Mouse (Mus musculus) right cerebral cortex, postnatal 10 days (tissue): Measurements from ENCODE around the gene Ccdc60.
"Not testable (repeated sequence)": the region's sequence is repeated elsewhere in the genome, so short reads cannot be mapped to it uniquely, and the experiment has no call there.

Experiments used
- DNase-seq, 2 experiments: peaks; one replicate each; pipeline ENCODE4 v3.0.0; 2021; ENCODE audit warnings: low spot score in 2 of 2

Ccdc60 gene

DNA sequence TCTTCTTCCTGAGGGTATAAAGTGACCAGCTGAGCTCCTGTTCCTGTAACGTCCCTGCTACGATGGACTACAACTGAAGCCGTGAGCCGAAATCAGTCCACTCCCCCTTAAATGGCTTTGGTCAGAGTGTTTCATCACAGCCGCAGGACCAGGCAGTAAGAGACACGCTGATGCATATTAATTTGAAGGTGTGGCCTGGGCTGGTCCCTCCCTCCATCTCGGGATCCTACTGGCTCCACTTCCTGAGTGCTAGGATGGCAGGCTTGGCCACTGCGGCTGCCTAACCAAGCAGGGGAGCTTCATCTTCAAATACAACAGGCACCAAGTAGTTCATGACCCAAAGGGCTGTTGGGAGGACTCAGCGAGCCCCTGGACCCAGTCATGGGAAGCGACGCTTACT lies 94.3 kb downstream of the Ccdc60 start:
- DNase-seq: no peak

DNA sequence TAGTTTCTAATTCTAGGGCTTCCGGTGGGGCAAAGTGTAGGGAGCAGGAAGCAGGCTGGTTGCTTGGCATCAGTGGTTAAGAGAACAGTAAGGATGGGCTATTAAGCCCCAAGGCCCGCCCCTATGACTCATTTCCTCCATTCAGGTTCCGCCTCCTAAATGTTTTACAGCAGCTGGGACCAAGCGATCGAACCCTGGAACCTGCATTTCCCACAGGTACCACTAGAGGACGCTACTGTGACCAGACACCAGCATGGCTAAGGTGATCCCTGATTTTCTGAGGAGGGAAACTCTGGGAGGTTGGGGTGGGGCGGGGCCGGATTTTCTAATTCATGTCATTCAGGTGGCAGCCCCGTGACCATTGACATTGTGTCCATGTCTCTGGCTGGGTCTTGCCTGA lies 96.1 kb downstream of the Ccdc60 start:
- DNase-seq: no peak

DNA sequence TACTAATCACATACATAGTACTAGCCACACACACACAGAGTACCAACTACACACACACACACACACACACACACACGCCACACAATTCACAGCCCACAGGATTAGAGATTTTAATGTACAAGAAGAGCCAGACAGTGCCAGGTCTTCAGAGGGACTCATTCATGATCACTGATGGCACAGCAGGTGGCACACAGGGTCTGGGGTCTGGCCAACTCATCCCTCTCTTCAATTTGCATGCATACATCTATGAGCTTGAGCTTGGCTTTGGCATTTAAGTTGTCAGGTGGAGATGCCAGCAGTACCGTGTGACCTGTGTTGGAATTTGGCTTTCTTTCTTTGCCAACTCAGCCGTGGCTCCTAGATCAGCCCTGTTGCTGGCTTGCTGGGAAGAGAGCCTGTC lies 97.2 kb downstream of the Ccdc60 start:
- DNase-seq: no peak

DNA sequence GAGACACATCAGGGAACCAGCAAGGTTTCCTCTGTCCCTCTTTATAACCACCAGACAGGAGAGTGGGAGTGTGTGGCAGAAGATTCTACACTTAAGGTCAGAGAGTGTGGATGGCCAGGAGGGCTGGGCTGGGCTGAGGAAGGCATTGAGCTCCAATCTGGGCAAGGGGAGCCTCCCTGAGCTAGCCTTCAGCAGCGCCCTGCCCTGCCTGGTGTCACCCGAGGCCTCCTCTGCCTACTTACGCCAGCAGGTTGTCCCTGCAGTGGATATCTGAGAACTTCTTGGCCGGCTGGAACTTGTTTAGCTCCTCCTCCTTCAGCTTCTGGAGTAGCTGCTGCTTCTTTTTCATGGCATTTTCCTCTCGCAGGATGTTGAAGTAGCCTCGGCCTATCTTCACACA lies 99.0 kb downstream of the Ccdc60 start:
- DNase-seq: no peak

DNA sequence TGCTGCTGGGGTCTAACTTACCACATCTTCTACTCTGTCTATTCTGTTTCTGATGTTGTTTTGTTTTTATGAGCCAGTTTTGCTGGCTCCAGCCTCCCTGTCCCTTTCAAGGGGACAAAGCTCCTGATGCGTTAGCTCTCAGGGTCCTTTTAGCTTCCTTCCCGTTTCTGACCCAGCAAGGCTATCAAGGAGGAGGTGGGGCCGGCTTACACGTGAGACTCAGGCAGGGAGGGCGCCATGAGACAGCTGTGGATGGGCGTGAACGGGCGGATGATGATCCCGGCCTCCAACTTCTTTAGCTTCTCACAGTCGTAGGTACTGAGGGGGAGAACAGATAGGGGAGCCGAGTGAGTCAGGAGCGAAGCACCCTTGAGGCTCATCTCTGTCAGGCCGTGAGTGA lies 108.2 kb downstream of the Ccdc60 start:
- no peak for DNase-seq

DNA sequence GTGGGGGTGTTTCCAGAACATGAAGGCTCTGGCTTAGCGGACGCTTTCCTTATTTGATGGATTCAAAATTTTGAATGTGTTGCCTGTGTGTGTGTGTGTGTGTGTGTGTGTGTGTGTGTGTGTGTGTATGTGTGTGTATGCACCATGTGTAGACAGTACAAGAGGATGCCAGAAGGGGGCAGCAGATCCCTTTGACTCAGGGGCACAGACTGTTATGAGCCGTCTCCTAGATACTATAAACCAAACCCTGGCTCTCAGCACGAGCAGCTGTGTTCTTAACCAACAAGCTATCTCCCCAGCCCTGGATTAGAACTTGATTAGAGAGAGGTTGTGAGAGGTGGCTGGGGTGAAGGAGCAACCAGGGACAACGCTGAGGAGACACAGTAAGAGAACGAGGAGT lies 117.1 kb downstream of the Ccdc60 start:
- no peak for DNase-seq

DNA sequence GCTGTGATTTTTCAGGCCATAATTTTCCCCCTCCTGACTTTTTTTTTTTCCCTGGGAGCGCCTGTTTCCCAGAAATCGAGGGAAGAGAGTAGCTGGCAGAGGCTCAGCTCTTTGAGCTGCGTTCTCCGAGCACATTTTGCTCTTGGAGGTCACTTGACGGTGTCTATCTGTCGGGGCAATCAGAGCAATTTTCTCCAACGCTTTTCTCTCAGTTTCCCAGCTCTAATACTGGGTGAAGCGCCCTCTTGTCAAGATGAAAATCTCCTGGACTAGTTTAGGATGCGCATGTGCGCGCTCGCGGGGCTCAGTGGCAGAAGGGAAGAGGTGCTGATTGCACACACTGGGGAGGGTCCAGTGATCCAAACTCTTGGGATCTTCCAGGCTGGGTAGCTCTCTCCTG lies 121.8 kb downstream of the Ccdc60 start:
- no peak for DNase-seq

DNA sequence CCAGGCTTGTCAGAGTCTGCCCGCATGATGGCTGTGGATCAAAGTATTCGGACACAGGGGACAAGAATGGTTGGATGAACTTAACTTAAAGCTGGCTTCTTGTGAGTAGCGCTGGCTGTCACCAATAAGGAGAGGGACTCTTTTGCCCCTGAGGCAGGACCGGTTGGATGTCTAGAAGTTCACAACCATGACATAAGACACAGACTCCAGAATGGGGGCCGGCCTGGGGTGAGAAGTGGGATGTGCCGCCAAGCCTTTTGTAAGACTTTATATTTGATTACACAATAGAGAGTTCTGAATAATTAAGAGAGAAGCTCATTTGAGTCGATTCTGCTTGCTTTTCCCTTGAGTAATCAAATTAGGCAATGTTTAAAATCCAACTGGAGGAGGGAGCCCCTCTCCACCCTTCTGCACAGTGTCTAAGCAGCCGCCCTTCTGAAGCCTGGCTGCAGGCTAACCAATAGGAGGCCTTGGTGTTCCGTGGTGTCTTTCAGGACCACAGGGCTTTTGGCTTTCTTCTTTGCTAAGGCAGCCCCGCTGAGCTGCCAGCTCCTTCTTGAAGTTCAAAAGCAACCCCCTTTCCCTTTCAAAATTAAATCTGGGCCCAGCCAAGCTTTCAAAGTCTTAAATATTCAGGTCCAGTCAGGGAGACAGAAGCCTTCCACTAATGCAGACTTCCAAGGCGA lies 123.4 kb downstream of the Ccdc60 start:
- DNase-seq: peak; percentile 36 to 47

DNA sequence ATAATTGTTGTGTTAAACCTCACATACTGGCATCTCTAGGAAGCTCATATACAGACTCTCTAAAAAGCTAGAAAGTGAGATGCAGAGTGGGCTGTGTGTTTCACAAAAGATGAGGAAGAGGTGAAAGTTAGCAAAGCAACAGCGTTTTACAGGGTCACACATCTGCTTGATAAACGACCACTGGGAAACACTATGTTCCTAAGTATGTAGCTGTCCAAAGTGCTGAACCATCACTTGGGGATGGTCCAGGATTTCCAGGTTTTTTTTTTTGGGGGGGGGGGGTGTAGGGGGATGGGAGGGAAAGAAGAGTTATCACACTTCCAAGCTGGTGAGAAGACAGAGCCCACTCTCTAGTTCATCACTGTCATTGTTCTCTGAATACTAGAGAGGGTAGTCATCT lies 134.0 kb downstream of the Ccdc60 start:
- DNase-seq: no peak

DNA sequence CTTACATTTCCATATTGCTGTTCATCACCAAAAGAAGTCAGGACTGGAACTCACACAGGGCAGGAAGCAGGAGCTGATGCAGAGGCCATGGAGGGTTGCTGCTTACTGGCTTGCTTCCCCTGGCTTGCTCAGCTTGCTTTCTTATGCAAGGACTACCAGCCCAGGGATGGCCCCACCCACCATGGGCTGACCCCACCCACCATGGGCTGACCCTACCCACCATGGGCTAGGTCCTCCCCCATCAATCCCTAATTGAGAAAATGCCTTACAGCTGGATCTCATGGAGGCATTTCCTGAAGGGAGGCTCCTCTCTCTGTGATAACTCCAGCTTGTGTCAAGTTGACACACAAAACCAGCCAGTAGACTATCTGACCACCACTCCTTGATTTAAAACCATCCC lies 142.3 kb downstream of the Ccdc60 start:
- not testable (repeated sequence) for DNase-seq

DNA sequence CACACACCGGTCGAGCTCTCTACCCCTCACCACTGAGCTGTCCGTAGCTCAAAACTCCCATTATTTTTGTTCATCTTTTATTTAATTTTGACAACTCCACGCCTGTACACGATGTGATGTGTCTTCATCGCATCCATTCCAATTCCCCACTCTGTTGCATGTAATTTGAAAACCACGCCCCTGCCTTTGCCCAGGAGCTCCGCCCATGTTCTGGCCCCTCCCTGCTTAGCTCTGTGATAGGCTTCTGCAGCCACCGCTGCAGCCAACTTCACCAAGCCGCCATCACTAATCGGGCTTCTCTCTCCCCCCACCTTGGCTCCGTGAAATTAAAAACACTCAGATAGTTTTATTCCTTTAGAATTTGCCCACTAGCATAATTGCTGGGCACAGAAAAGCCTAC lies 144.1 kb downstream of the Ccdc60 start:
- no peak for DNase-seq

DNA sequence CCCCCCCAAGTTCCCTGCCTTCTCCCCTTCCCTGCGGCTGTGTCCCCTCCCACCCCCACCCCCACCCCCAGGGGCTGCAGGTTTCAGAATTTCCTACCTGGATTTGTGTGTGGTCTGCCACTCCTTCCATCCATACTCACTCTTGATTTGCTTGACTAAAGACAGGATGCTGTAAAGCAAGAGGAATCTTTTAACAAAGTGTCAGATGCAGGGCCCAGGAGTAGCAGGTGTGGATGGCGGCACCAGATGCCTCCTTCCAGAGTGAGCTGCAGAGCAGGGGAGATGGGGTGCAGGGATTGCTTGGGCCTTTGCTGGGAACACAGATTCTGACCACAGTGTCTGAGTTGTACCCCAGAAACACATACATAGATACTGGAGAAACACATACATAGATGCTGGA lies 148.1 kb downstream of the Ccdc60 start:
- no peak for DNase-seq

DNA sequence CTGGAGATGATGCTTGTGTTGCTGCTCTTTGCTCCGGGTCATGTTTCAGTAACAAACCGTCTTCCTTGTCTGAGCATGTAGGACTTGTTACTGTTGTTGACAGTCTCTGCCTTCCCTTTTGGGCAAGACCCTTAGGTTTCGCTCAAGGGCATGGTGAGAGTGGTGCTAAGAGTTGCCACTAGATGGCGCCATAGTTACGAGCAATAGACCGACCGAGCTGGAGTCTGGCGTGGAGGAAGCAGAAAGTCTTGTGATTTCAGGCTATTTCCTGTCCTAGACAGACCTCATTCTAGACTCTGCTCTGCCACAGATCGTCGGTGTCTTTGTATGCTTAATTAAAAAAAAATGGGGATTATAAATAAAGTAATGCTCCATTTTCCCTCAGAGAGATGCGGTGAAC lies 165.4 kb downstream of the Ccdc60 start:
- DNase-seq: peak; percentile 87 to 91

DNA sequence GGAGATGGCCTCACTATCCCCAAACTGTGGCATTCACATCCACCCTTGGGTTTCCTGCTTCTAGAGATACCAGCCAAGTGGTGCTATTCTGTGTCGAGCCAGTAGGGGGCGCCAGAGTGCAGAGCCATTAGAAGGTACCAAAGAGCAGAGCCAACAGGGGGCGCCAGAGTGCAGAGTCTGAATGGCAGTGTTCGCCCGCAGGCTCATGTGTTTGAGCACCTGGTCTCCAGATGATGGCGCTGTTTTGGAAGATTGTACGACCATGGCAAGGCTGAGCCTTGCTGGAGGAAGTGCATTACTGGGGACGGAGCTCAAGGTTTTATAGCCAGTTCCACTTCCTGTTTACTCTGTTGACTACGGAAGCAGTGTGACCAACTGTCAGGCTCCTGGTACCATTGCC lies 172.2 kb downstream of the Ccdc60 start:
- DNase-seq: no peak

DNA sequence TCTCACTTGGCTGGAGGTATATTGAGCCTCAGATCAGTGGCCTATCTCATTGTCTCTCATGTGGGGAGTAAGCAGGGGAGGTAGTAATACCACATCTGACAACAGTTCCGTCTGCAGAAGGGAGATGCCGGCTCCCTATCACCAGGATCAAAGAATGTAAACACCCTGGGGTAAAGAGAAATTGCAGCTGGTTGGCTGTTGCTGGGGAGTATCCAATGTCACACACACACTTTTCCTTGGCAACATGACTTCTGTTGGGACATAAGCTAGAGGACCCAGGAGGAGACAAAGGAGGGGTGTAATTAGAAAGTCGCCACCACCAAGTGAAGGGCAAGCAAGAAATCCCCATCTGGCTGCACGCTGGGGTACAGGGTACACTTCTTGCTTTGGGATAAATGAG lies 172.7 kb downstream of the Ccdc60 start:
- no peak for DNase-seq

DNA sequence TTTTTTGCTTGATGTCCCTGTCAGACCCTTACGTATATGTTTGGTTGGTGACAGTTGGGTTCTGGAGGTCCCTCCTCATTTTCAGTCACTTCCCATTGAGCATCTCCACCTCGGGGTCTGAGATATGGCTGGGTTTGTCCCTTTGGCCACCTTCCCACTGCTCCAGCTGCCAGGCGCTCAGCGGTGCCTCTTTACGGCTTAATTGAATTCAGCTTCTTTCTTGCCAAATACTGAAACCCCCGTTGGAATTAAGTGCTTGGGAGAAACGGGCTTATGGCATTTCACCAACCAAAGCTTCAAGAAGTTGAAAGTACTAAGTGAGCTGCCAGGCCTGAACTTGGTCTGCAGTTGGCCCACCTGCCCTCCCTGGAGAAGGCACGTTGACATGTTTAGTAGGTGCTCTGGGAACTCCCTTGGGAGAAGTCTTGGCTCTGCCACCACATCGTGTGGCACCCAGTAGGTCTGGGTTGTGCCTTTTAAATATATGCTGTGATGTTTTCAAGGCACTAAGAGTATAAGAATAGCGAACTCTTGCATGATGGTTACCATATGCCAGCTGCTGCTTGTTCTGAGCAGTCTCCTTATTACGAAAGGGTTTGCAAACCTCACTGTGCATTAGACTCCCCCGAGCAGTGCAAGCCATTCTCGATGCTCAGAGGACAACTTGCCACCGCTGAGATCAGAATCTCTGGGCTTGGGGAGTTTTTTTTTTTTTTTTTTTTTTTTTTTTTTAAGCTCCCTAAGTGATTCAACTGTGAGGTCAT lies 173.5 kb downstream of the Ccdc60 start:
- peak; percentile 48 to 67 for DNase-seq

DNA sequence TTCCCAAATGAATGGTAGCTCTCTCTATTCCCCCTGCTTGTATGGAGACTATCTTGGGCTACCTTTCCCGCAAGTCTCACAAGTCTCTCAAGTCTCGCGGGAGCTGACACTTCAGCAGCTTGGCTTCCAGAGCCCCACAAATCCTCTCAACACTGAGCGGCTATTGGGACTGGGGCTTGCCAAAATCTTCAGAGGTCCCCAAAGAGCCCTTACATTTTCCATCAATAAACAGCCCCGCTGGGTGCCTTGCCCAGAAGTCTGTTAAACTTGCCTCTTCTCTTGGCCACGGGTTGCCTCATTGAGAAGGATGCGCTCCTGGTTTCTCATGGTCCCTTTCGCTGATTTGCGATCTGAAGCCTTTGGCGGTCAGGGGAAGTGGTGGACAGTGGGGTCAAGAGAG lies 180.1 kb downstream of the Ccdc60 start:
- DNase-seq: no peak

DNA sequence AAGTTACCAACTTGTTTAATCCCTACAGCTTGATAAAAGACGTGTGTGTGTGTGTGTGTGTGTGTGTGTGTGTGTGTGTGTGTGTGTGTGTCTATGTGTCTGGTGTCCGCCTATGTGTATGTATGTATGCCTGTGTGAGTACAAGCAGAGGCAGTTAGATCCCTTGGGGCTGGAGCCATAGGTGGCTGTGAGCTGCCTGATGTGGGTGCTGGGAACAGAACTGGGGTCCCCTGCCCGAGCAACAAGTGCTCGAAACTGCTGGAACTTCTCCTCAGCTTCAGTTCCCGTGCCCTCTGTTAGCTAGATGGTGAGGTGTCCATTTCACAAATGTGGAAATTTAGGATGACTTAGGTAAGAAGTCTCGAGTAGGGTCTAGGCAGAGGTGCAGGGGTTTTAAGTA lies 204.6 kb downstream of the Ccdc60 start:
- DNase-seq: no peak

DNA sequence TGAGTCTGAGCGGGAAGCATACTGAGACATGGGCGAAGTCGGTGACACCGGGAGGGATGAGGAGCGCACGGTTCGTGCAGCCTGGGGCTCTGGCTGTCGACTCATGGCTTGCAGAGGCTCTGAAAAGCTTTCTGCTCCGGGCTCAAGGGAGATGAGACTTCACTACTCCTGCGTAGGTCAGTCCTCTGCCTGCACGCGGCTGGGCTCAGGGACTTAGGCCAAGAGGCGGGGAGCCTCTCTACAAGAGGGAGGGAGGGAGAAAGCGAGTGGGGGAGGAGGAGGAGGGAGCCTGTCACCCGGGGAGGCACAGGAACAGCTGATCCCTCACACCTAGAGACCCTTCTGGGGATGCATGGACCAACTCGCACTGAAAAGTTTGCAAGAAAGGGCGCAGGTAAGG lies 205.7 kb downstream of the Ccdc60 start, which contains the start of gene Tmem233:
TSS of gene Tmem233 (minus strand) at position 164 of the 400 bp plus-strand sequence.
- DNase-seq: no peak

DNA sequence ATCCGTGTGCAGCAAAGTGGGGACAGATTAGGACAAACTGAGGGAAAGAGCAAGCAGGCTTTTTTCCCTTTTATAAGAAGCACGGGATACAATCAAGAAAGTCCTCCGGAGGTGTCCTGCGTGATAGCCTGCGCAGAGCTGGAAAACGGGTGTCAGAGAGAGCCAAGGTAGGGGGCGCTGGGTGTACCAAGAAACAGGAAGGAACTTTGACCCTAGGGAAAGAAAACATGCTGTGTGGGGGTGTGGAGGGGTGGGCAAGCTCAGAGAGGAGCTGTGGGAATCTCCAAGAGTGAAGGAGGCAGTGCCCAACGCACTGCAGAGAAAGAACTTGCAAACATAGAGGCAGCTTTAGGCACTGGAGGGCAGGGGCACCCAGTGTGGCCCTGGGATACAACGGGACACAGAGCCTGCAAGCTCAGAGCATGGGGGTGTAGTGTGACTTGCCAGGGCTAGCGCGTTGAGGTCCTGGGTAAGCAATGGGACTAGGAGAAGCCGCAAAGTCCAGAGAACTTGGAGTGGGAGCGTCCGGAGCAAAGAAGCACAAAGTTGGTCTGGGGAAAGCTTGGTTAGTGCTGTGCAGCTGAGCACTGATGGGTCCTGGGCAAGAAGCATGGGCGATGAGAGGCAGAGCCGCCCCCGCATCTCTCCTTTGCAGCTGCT lies 206.4 kb downstream of the Ccdc60 start:
- DNase-seq: no peak

DNA sequence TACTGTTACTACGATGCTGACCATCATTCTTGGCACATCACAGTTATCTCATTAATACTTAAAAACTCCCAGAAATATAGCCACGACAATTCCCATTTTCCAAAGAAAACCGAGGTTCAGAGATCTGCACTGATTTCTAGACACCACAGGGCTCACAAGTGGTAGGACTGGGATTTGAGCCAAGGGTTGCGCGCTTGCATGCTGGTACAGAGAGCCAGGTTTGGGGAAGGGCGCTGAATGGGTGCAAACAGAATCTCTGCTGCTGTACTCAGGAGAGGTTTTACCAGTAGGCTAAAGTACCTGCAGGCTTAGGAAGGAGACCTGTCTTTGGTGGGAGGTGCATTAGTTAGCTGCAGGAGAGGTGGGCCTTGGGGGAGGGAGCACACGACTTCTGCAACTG lies 207.2 kb downstream of the Ccdc60 start:
- no peak for DNase-seq

DNA sequence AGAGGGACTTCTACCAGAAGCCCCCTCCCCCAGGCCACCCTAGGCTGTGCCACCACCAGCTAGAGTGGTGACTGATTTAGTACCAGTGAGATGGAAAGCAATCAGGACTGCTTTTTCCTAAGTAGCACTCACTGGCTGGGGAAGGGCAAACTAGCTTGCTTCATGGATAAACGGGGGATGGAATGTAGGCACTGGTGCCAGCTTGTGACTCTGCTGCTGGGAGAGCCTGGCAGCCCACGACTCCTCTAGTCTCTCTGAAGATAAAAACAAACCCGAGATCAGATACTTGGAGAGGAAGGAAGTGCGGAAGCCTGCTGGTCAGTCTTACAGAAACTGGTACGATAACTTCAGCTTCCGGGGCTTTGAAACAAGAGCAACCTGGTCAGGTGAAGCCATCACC lies 208.0 kb downstream of the Ccdc60 start:
- no peak for DNase-seq
